Mouse (Mus musculus) CH12.LX (cell line): Measurements from ENCODE around the gene Prdm2.
A peak's percentile ranks its signal among the peaks of the same experiment; 100 is the strongest.

Experiments used
- CTCF ChIP-seq, 2 experiments: IDR thresholded peaks in 1 of 2; conservative IDR thresholded peaks in 1 of 2; 2 replicates each; pipeline ENCODE4 v1.5.1; 2011 to 2012; ENCODE audit warnings: low read depth in 2 of 2, low read length in 2 of 2, improper control_type of control experiment in 1 of 2, inconsistent platforms in 1 of 2, mild to moderate bottlenecking in 1 of 2, moderate library complexity in 1 of 2
- GABPA ChIP-seq: IDR thresholded peaks from 2 replicates; pipeline ENCODE4 v1.6.1; 2012; ENCODE audit warnings: low read depth, low read length, improper control_type of control experiment, inconsistent platforms; ENCODE audit not compliant: insufficient replicate concordance
- JUND ChIP-seq: conservative IDR thresholded peaks from 2 replicates; pipeline ENCODE4 v1.6.1; 2011; ENCODE audit warnings: low read depth, low read length, improper control_type of control experiment
- MAFK ChIP-seq: IDR thresholded peaks from 2 replicates; pipeline ENCODE4 v1.6.1; 2011; ENCODE audit warnings: low read length, improper control_type of control experiment; ENCODE audit not compliant: insufficient replicate concordance
- MAX ChIP-seq: IDR thresholded peaks from 2 replicates; pipeline ENCODE4 v1.6.1; 2011; ENCODE audit warnings: low read length, improper control_type of control experiment
- MEF2A ChIP-seq: IDR thresholded peaks from 2 replicates; pipeline ENCODE4 v1.6.1; 2014; ENCODE audit warnings: low read depth, mild to moderate bottlenecking, inconsistent platforms, low read length, improper control_type of control experiment, borderline replicate concordance
- MXI1 ChIP-seq: IDR thresholded peaks from 2 replicates; pipeline ENCODE4 v1.6.1; 2011; ENCODE audit warnings: mild to moderate bottlenecking, low read depth, low read length, improper control_type of control experiment
- NRF1 ChIP-seq: IDR thresholded peaks from 2 replicates; pipeline ENCODE4 v1.6.1; 2014; ENCODE audit warnings: low read depth, mild to moderate bottlenecking, inconsistent platforms, low read length, improper control_type of control experiment, moderate library complexity
- PAX5 ChIP-seq: IDR thresholded peaks from 2 replicates; pipeline ENCODE4 v1.6.1; 2012; ENCODE audit warnings: low read length, inconsistent platforms, mixed read lengths
- POLR2A ChIP-seq: IDR thresholded peaks from 2 replicates; pipeline ENCODE4 v1.6.1; 2011; ENCODE audit warnings: low read depth, mild to moderate bottlenecking, improper control_type of control experiment, low read length
- POLR2AphosphoS2 ChIP-seq: IDR thresholded peaks from 2 replicates; pipeline ENCODE4 v1.6.1; 2011; ENCODE audit warnings: low read depth, low read length, improper control_type of control experiment
- UBTF ChIP-seq: IDR thresholded peaks from 2 replicates; pipeline ENCODE4 v1.6.1; 2012; ENCODE audit warnings: low read depth, mild to moderate bottlenecking, inconsistent platforms, low read length, improper control_type of control experiment, moderate library complexity
- ZC3H11A ChIP-seq: IDR thresholded peaks from 2 replicates; pipeline ENCODE4 v1.6.1; 2012; ENCODE audit warnings: low read depth, mild to moderate bottlenecking, inconsistent platforms, low read length, improper control_type of control experiment
- ZKSCAN1 ChIP-seq: IDR thresholded peaks from 2 replicates; pipeline ENCODE4 v1.6.1; 2012; ENCODE audit warnings: low read depth, inconsistent platforms, low read length, improper control_type of control experiment, borderline replicate concordance

GRCm38 (mm10) chr4:143238241-143239031, 25.6 kb upstream of the Prdm2 start:
- no peak for TF ChIP-seq ZKSCAN1
- no peak for TF ChIP-seq GABPA
- peak; percentile 47; the same call in 1 of the 2 replicates for TF ChIP-seq MXI1
- peak; percentile 74 to 92 for TF ChIP-seq CTCF (conservative IDR thresholded peaks at IDR 0.05 in 1 of 2, IDR thresholded peaks at IDR 0.05 in 1 of 2; ENCODE audit: low read depth in 2 of 2, low read length in 2 of 2)
- peak; percentile 40; the same call in 1 of the 2 replicates for TF ChIP-seq MEF2A
- 0 out of 2 replicates have a peak, but pooled peaks have one; percentile 37 for TF ChIP-seq JUND
- TF ChIP-seq ZC3H11A = peak; percentile 68
- no peak for TF ChIP-seq NRF1
- TF ChIP-seq UBTF = no peak
- 0 out of 2 replicates have a peak, but pooled peaks have one; percentile 46 for TF ChIP-seq MAFK
- peak; percentile 32; the same call in 1 of the 2 replicates for TF ChIP-seq MAX
- no peak for TF ChIP-seq POLR2AphosphoS2
- no peak for TF ChIP-seq PAX5
- TF ChIP-seq POLR2A = no peak
